Mouse (Mus musculus) E14TG2a.4 (cell line): Measurements from ENCODE around the gene Mars2.

Source experiments
- H3K27me3 ChIP-seq: 2 replicates; pipeline ENCODE4 v1.6.1; 2014; ENCODE audit warnings: low read length, control low read depth; ENCODE audit not compliant: insufficient read depth
- H3K36me3 ChIP-seq: 2 replicates; pipeline ENCODE4 v1.6.1; 2014; ENCODE audit warnings: low read length, control low read depth; ENCODE audit not compliant: insufficient read depth
- H3K4me1 ChIP-seq: replicated peaks from 2 replicates; pipeline ENCODE4 v1.6.1; 2014; ENCODE audit warnings: low read depth, low read length, control low read depth
- H3K4me3 ChIP-seq: replicated peaks from 2 replicates; pipeline ENCODE4 v1.5.1; 2014; ENCODE audit warnings: mild to moderate bottlenecking, low read length
- H3K9me3 ChIP-seq: 2 replicates; pipeline ENCODE4 v1.6.1; 2014; ENCODE audit warnings: low read length, control low read depth
- CTCF ChIP-seq: conservative IDR thresholded peaks from 2 replicates; pipeline ENCODE4 v1.5.1; 2014; ENCODE audit warnings: low read length
- NANOG ChIP-seq: IDR thresholded peaks from 2 replicates; pipeline ENCODE4 v1.6.1; 2014; ENCODE audit warnings: borderline replicate concordance, low read length, mixed read lengths
- POU5F1 ChIP-seq: IDR thresholded peaks from 2 replicates; pipeline ENCODE4 v1.6.1; 2014; ENCODE audit warnings: low read length, borderline replicate concordance

The Mars2 gene

DNA sequence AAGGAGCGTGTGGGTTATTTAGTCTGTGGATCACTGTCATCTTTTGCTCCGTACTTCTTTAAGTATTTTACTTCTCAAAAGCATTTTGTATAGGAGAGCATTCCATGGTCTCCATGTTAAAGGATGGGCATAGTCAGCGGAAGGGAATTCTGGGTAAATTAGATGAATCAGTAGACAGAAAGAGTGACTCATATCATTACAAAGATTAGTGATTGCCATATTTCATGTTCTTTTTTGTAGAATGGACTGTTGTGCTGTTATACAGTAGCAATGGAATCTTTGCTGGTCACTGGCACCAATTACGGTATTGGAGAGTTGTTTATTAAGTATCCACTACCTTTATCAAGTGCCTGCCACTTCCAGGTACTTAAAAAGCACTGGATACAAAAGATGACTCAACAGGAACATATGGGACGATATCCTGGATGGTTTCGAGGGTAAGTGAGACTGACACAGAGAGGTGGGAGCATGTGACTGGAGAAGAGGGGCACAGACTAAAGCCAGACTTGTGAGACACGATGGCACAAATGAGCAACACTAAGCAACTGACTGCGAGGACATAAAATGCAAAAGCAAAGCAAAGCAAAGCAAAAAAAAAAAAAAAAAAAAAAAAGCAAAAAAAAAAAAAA, 8.6 kb upstream of the Mars2 start:
- Histone ChIP-seq H3K4me3 (no peak overlapping the region), H3K4me1 (peaks cover 37% of the 10 kb centered on the region), H3K36me3 (no peaks in the 10 kb centered on the region), H3K27me3 (peaks cover 21% of the 10 kb centered on the region), H3K9me3 (no peaks in the 10 kb centered on the region)
- no peak for TF ChIP-seq CTCF
- no peak for TF ChIP-seq NANOG
- TF ChIP-seq POU5F1 = no peak

DNA sequence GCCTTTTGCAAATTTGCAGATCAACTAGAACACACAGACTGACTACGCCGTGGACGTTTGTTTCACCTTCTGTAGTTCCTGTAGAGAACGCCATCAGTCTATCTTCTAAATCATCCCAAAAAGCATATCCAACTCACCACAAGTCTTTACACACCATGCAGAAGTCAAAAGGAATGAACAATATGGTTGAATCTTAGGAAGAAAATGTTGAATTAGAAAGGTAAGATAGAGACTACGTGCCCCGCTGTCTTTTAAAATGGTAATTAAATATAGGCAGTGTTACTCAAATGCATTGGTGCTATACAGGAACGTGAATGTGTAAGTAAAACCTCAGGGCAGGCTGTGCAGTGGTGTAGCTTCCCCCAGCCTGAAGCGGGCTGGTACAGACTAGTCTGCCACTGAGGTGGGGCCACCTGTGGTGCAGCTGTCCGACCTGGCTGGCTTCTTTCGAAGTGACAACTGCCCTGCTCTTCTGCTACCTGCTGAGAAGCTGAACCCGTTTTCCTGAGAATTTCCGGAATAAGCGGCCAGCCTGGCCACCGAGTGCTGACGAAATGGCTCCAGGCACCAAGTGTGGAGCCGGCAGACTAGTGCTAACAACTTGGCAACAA, 2.0 kb upstream of the Mars2 start:
- TF ChIP-seq NANOG = no peak
- TF ChIP-seq POU5F1 = no peak
- TF ChIP-seq CTCF = no peak
- Histone ChIP-seq H3K9me3 (no peaks in the 10 kb centered on the region), H3K36me3 (peaks cover 15% of the 10 kb centered on the region), H3K4me3 (peak overlapping the region; percentile 48), H3K4me1 (peaks cover 33% of the 10 kb centered on the region), H3K27me3 (peaks cover 11% of the 10 kb centered on the region)

DNA sequence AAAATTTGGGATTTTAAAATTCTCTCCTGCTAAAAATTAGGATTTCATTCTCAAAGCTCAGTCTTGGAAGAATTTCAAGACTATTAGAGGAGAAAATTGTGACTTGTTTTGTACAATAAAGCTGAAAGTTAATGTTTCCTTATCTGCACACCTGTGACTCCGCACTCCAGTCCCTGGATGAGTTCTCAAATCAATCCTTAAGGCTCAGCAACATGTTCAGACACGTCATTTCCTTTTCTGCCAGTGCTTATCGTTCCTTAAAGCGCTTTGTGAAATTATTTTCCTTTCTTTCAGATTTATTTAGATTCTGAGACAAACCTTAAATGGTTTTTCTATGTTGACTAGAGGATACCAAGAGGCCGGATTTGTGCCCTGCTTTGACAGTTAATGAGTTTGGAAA, 490 bp upstream of the Mars2 start:
- TF ChIP-seq POU5F1 (no peak), NANOG (no peak), CTCF (no peak)
- Histone ChIP-seq H3K4me3 (peak overlapping the region; percentile 94), H3K4me1 (peaks cover 37% of the 10 kb centered on the region), H3K36me3 (peaks cover 30% of the 10 kb centered on the region), H3K27me3 (peaks cover 11% of the 10 kb centered on the region), H3K9me3 (no peaks in the 10 kb centered on the region)

DNA sequence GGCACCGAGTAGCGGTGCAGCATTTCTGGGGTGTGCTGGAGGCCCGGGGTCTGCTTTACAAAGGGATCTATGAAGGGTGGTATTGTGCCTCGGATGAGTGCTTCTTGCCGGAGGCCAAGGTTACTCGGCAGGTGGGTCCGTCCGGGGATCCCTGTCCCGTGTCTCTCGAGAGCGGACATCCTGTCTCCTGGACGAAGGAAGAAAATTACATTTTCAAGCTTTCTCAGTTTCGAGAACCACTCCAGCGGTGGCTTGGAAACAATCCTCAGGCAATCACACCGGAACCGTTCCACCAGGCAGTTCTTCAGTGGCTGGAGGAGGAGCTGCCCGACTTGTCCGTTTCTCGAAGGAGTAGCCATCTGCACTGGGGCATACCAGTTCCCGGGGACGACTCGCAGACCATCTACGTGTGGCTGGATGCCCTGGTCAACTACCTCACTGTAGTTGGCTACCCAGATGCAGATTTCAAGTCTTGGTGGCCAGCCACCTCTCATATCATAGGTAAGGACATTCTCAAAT, 725 bp downstream of the Mars2 start:
- no peaks in the 10 kb centered on the region for H3K9me3 ChIP-seq

DNA sequence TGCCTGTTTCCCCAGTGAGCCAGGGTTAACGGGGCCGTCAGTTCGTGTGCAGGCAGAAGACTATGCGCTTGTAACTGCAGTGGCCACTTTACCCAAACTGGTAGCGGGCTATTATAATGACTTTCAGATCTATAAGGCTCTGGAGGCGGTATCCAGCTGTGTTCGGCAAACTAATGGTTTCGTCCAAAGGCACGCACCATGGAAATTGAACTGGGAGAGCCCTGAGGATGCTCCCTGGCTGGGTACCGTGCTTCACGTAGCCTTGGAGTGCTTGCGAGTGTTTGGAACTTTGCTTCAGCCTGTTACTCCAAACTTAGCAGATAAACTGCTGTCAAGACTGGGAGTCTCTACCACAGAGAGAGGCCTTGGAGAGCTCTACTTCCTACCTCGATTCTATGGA, 1.5 kb downstream of the Mars2 start:
- H3K36me3 ChIP-seq = peaks cover 42% of the 10 kb centered on the region
- peaks cover 11% of the 10 kb centered on the region for H3K27me3 ChIP-seq
- H3K4me3 ChIP-seq = peak overlapping the region; percentile 94
- no peaks in the 10 kb centered on the region for H3K9me3 ChIP-seq
- peaks cover 37% of the 10 kb centered on the region for H3K4me1 ChIP-seq
- TF ChIP-seq CTCF (no peak), NANOG (no peak), POU5F1 (no peak)

More for the DNA sequence above, 725 bp downstream of the Mars2 start:
- Histone ChIP-seq H3K4me3 (peak overlapping the region; percentile 94), H3K36me3 (peaks cover 42% of the 10 kb centered on the region), H3K27me3 (peaks cover 11% of the 10 kb centered on the region), H3K4me1 (peaks cover 37% of the 10 kb centered on the region)
- TF ChIP-seq POU5F1 (no peak), NANOG (no peak), CTCF (no peak)

DNA sequence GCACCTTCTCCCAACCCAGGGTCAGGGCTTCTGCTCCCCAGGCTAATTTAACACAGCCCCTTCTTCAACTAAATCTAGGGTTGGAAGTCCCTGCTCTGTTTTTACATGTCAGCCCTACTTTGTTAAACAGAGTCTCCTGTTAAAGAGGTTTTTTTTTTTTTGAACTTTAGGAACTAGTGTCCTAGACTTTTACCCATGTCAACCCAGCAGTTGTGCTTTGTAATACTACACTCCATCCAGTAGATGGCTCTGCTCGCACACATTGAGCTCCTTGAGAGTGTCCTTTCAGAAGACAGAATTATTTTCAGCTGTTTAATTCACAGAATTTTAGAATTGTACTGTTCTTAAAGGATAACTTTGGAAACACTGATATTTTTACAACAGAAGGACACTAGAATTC, 2.3 kb downstream of the Mars2 start:
- Histone ChIP-seq H3K4me3 (peak overlapping the region; percentile 94; the same call in 1 of the 2 replicates), H3K27me3 (peaks cover 11% of the 10 kb centered on the region), H3K9me3 (peaks cover 3% of the 10 kb centered on the region; the same call in 1 of the 2 replicates), H3K36me3 (peaks cover 45% of the 10 kb centered on the region), H3K4me1 (peaks cover 37% of the 10 kb centered on the region)
- TF ChIP-seq NANOG = no peak
- TF ChIP-seq CTCF = peak; percentile 81
- TF ChIP-seq POU5F1 = no peak

DNA sequence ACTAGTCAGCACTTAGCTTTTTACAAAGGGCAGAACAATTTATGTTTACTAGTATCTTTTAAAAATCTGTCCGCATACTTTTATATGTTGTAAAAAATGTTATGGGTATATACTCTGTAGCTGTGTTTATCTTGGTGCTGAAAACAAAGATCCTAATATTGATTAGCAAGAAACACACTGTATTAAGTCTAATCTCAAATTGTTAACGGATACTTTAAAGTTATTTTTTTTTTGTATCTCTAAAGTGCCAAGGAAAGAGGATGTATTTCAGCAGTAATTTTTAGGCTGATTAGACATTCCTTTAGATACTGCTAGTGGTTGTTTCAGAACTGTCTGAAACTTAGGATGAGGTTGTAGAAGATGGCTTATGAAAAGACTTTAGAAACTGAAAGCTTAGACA, 9.4 kb downstream of the Mars2 start:
- Histone ChIP-seq H3K27me3 (no peaks in the 10 kb centered on the region), H3K36me3 (peaks cover 16% of the 10 kb centered on the region), H3K4me1 (no peaks in the 10 kb centered on the region), H3K9me3 (peaks cover 3% of the 10 kb centered on the region; the same call in 1 of the 2 replicates), H3K4me3 (no peak overlapping the region)
- TF ChIP-seq CTCF (no peak), NANOG (no peak), POU5F1 (no peak)

DNA sequence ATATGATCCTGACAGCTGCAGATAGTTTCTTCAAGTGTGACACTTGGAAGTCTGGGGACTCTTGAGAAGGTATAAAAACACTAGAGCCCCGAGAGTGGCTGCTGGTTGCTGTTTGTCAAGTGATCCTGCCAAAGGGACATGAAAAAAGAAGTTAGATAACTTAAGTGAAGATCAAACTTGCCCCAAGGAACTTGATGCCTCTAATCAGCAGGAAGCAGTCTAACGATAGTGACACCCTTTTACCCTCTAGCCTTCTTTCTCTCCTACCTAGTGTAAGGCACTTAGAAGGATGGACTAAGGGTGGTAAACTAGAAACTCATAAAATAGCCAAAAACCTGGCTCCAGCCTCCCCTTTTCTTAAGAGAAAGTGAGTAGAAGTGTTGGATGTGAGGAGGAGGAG, 27.4 kb downstream of the Mars2 start:
- TF ChIP-seq CTCF (no peak), POU5F1 (no peak), NANOG (no peak)
- no peaks in the 10 kb centered on the region for H3K4me1 ChIP-seq
- no peaks in the 10 kb centered on the region for H3K36me3 ChIP-seq
- H3K27me3 ChIP-seq = peaks cover 2% of the 10 kb centered on the region; the same call in 1 of the 2 replicates
- no peaks in the 10 kb centered on the region for H3K9me3 ChIP-seq
- no peak overlapping the region for H3K4me3 ChIP-seq

DNA sequence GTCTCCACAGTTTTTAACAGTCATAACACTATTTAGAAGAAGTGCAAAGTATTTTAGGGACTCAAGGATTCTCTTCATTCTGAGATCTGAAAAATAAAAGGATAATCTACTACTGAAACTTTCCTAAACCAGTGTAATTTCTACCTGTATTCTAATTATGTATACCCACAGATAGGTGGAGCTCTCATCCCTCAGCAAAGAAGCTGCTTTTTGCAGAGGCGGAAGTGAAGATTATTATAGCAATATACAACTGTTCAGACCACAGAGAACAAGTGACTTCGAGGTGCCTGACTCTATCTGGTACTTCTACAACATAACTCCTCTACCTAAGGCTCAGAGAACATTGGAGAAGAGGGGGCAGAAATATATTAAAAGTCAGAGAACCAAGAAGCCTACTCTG, 28.5 kb downstream of the Mars2 start:
- Histone ChIP-seq H3K9me3 (no peaks in the 10 kb centered on the region), H3K4me1 (no peaks in the 10 kb centered on the region), H3K36me3 (no peaks in the 10 kb centered on the region), H3K27me3 (peaks cover 2% of the 10 kb centered on the region; the same call in 1 of the 2 replicates), H3K4me3 (no peak overlapping the region)
- TF ChIP-seq NANOG (no peak), POU5F1 (no peak)
